Mouse (Mus musculus) MEL (cell line): ENCODE results near the gene Atp6v0a4. TPM values are rescaled to one million over a fixed set of nuclear protein-coding genes. Genes with fewer than 3 reads are reported as not detected.

ENCODE experiments used
- DNase-seq: peaks from one replicate; pipeline ENCODE4 v3.0.0; 2011; ENCODE audit warnings: low read depth, low spot score
- H3K27ac ChIP-seq: 2 replicates; pipeline ENCODE4 v1.5.1; 2012; ENCODE audit warnings: low read depth, mild to moderate bottlenecking, control low read depth, low read length, moderate library complexity; ENCODE audit not compliant: control insufficient read depth
- H3K27me3 ChIP-seq, 2 experiments: fragments of 150-350 bp in 1 of 2; sonication (generic) in 1 of 2; 2 replicates each; pipeline ENCODE4 v1.6.1; 2012; ENCODE audit warnings: low read length in 2 of 2, mild to moderate bottlenecking in 2 of 2, improper control_type of control experiment in 1 of 2, moderate library complexity in 1 of 2; ENCODE audit not compliant: insufficient read depth in 2 of 2, control insufficient read depth in 1 of 2
- H3K36me3 ChIP-seq, 2 experiments: 2 replicates each; pipeline ENCODE4 v1.6.1; 2012 to 2014; ENCODE audit warnings: low read length in 2 of 2, improper control_type of control experiment in 1 of 2, inconsistent platforms in 1 of 2, mild to moderate bottlenecking in 1 of 2; ENCODE audit not compliant: insufficient read depth in 2 of 2, control insufficient read depth in 1 of 2
- H3K4me1 ChIP-seq, 2 experiments: fragments of 150-350 bp in 1 of 2; sonication (generic) in 1 of 2; 2 replicates each; pipeline ENCODE4 v1.6.1; 2012; ENCODE audit warnings: low read length in 2 of 2, improper control_type of control experiment in 1 of 2, mild to moderate bottlenecking in 1 of 2; ENCODE audit not compliant: insufficient read depth in 2 of 2, control insufficient read depth in 1 of 2
- H3K4me3 ChIP-seq, 2 experiments: fragments of 150-350 bp in 1 of 2; sonication (generic) in 1 of 2; 2 replicates each; pipeline ENCODE4 v1.5.1; 2012; ENCODE audit warnings: low read depth in 2 of 2, low read length in 2 of 2, mild to moderate bottlenecking in 2 of 2, moderate library complexity in 2 of 2, control low read depth in 1 of 2, improper control_type of control experiment in 1 of 2; ENCODE audit not compliant: control insufficient read depth in 1 of 2, insufficient read depth in 1 of 2
- H3K79me2 ChIP-seq: 2 replicates; pipeline ENCODE4 v1.6.1; 2012; ENCODE audit warnings: mild to moderate bottlenecking, low read length, moderate library complexity; ENCODE audit not compliant: control insufficient read depth, poor library complexity, insufficient read depth
- H3K9ac ChIP-seq: 2 replicates; pipeline ENCODE4 v1.6.1; 2012; ENCODE audit warnings: low read depth, mild to moderate bottlenecking, control low read depth, low read length, moderate library complexity; ENCODE audit not compliant: control insufficient read depth, poor library complexity, severe bottlenecking
- H3K9me3 ChIP-seq: fragments of 150-350 bp; sonication (generic); replicated peaks from 2 replicates; pipeline ENCODE4 v1.6.1; 2012; ENCODE audit warnings: mild to moderate bottlenecking, low read length, improper control_type of control experiment, moderate library complexity; ENCODE audit not compliant: insufficient read depth
- BHLHE40 ChIP-seq: IDR thresholded peaks from 2 replicates; pipeline ENCODE4 v1.6.1; 2012; ENCODE audit warnings: low read depth, mild to moderate bottlenecking, inconsistent platforms, low read length, improper control_type of control experiment, borderline replicate concordance
- CHD2 ChIP-seq: IDR thresholded peaks from 2 replicates; pipeline ENCODE4 v1.6.1; 2011; ENCODE audit warnings: low read length, improper control_type of control experiment
- ELF1 ChIP-seq: IDR thresholded peaks from 2 replicates; pipeline ENCODE4 v1.6.1; 2014; ENCODE audit warnings: low read depth, mild to moderate bottlenecking, inconsistent platforms, low read length, improper control_type of control experiment, moderate library complexity
- EP300 ChIP-seq, 2 experiments: IDR thresholded peaks; 2 replicates each; pipeline ENCODE4 v1.6.1; 2011; ENCODE audit warnings: improper control_type of control experiment in 2 of 2, low read length in 2 of 2, low read depth in 1 of 2, mild to moderate bottlenecking in 1 of 2
- ETS1 ChIP-seq: IDR thresholded peaks from 2 replicates; pipeline ENCODE4 v1.6.1; 2012; ENCODE audit warnings: low read depth, mild to moderate bottlenecking, inconsistent platforms, low read length, improper control_type of control experiment, moderate library complexity
- GATA1 ChIP-seq: IDR thresholded peaks from 2 replicates; pipeline ENCODE4 v1.6.1; 2011; ENCODE audit warnings: low read depth, low read length, improper control_type of control experiment
- HCFC1 ChIP-seq: IDR thresholded peaks from 2 replicates; pipeline ENCODE4 v1.6.1; 2012; ENCODE audit warnings: low read depth, mild to moderate bottlenecking, inconsistent platforms, low read length, improper control_type of control experiment, moderate library complexity
- JUND ChIP-seq: IDR thresholded peaks from 2 replicates; pipeline ENCODE4 v1.6.1; 2011; ENCODE audit warnings: low read depth, mild to moderate bottlenecking, improper control_type of control experiment, low read length
- KAT2A ChIP-seq: conservative IDR thresholded peaks from 2 replicates; pipeline ENCODE4 v1.6.1; 2012; ENCODE audit warnings: low read depth, low read length, improper control_type of control experiment, inconsistent platforms
- MEF2A ChIP-seq: IDR thresholded peaks from 2 replicates; pipeline ENCODE4 v1.6.1; 2014; ENCODE audit warnings: low read depth, mild to moderate bottlenecking, inconsistent platforms, low read length, improper control_type of control experiment; ENCODE audit not compliant: poor library complexity, insufficient replicate concordance, severe bottlenecking; ENCODE audit errors: extremely low read depth
- MYC ChIP-seq: IDR thresholded peaks from 2 replicates; pipeline ENCODE4 v1.6.1; 2011; ENCODE audit warnings: low read depth, mild to moderate bottlenecking, low read length, improper control_type of control experiment, moderate library complexity
- NELFE ChIP-seq: IDR thresholded peaks from 2 replicates; pipeline ENCODE4 v1.6.1; 2011; ENCODE audit warnings: low read depth, low read length, improper control_type of control experiment
- NRF1 ChIP-seq: IDR thresholded peaks from 2 replicates; pipeline ENCODE4 v1.6.1; 2014; ENCODE audit warnings: low read depth, mild to moderate bottlenecking, inconsistent platforms, low read length, improper control_type of control experiment, moderate library complexity; ENCODE audit not compliant: poor library complexity, insufficient read depth, severe bottlenecking
- POLR2A ChIP-seq, 2 experiments: IDR thresholded peaks; 2 replicates each; pipeline ENCODE4 v1.6.1; 2011 to 2012; ENCODE audit warnings: low read length in 2 of 2, mild to moderate bottlenecking in 2 of 2, control low read depth in 1 of 2, improper control_type of control experiment in 1 of 2, low read depth in 1 of 2, moderate library complexity in 1 of 2; ENCODE audit not compliant: control insufficient read depth in 1 of 2, insufficient read depth in 1 of 2, poor library complexity in 1 of 2
- POLR2AphosphoS5 ChIP-seq: IDR thresholded peaks from 2 replicates; pipeline ENCODE4 v1.6.1; 2012; ENCODE audit warnings: low read depth, borderline replicate concordance, mild to moderate bottlenecking, inconsistent platforms, low read length, moderate library complexity, mixed read lengths
- RCOR1 ChIP-seq: IDR thresholded peaks from 2 replicates; pipeline ENCODE4 v1.6.1; 2012; ENCODE audit warnings: low read depth, mild to moderate bottlenecking, inconsistent platforms, low read length, improper control_type of control experiment
- TAL1 ChIP-seq: IDR thresholded peaks from 2 replicates; pipeline ENCODE4 v1.6.1; 2012; ENCODE audit warnings: mild to moderate bottlenecking, inconsistent platforms, low read length, moderate library complexity, mixed read lengths
- TBP ChIP-seq: IDR thresholded peaks from 2 replicates; pipeline ENCODE4 v1.8.0; 2011; ENCODE audit warnings: low read depth, low read length, improper control_type of control experiment
- UBTF ChIP-seq: IDR thresholded peaks from 2 replicates; pipeline ENCODE4 v1.6.1; 2012; ENCODE audit warnings: low read depth, mild to moderate bottlenecking, inconsistent platforms, low read length, improper control_type of control experiment, moderate library complexity, borderline replicate concordance; ENCODE audit not compliant: insufficient read depth
- USF1 ChIP-seq: IDR thresholded peaks from 2 replicates; pipeline ENCODE4 v1.6.1; 2014; ENCODE audit warnings: low read depth, mild to moderate bottlenecking, inconsistent platforms, low read length, improper control_type of control experiment, moderate library complexity
- ZC3H11A ChIP-seq: IDR thresholded peaks from 2 replicates; pipeline ENCODE4 v1.6.1; 2012; ENCODE audit warnings: low read depth, mild to moderate bottlenecking, inconsistent platforms, low read length, improper control_type of control experiment
- polyA plus RNA-seq, 2 experiments: library from polyadenylated mRNA; stranded (reverse) in 1 of 2; unstranded in 1 of 2; fragments of >175 nt in 1 of 2; fragments of >200 nt in 1 of 2; gene quantifications; 2 replicates each; pipeline versions ENCODE4 v1.2.1 to v1.2.4; 2012; ENCODE audit warnings: low replicate concordance in 2 of 2, low read depth in 1 of 2; ENCODE audit not compliant: insufficient read length in 2 of 2, insufficient read depth in 1 of 2, missing spikeins in 1 of 2
- total RNA-seq: library from RNA; depleted of rRNA; stranded (reverse); fragments of 300-350 nt; gene quantifications from 2 replicates; pipeline ENCODE4 v1.2.3, GENCODE M21; 2012

Atp6v0a4 gene
- total and polyA plus RNA-seq, 3 experiments: 0.12 TPM; not detected in 2

- Histone ChIP-seq H3K4me3 (no peak overlapping the region), H3K9ac (no peak overlapping the region), H3K4me1 (no peaks in the 10 kb centered on the region), H3K36me3 (no peaks in the 10 kb centered on the region), H3K27me3 (no peaks in the 10 kb centered on the region), H3K79me2 (no peaks in the 10 kb centered on the region), H3K9me3 (no peaks in the 10 kb centered on the region), H3K27ac (no peak overlapping the region)
- TF ChIP-seq TBP: no peak
- no peak for TF ChIP-seq ZC3H11A
- no peak for TF ChIP-seq UBTF
- TF ChIP-seq EP300 (IDR thresholded peaks at IDR 0.05; ENCODE audit: low read depth in 1 of 2, low read length in 2 of 2): no peak
- no peak for TF ChIP-seq BHLHE40
- no peak for DNase-seq
Observed at GRCm38 (mm10) chr6:38094701-38095100, 29.7 kb downstream of the Atp6v0a4 start.

DNA sequence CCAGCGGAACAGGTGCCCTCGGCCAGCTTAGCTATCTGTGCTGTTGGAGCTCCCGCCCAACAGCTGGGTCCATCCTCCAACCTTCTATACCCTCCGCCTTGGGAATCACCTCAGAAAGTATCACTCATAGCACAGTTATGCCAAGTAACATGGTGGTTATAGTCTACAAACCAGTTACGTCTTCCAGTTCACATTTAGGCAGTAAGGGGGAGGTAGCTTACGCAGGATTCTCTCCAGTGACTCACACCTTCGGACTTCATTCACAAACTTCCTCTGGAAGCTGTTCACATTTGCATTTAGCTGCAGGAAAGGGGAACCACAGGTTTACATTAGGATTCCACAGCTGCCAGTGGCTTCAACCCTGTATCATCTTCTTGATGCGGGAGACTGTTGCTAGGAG is 31.8 kb downstream of the Atp6v0a4 start:
- no peak for TF ChIP-seq JUND
- no peak for TF ChIP-seq NRF1
- TF ChIP-seq NELFE: no peak
- TF ChIP-seq MYC: no peak
- TF ChIP-seq TAL1: no peak
- no peak for TF ChIP-seq EP300 (IDR thresholded peaks at IDR 0.05; ENCODE audit: low read depth in 1 of 2, low read length in 2 of 2)
- TF ChIP-seq POLR2AphosphoS5: no peak
- no peak for TF ChIP-seq ETS1
- TF ChIP-seq ELF1: no peak
- TF ChIP-seq RCOR1: no peak
- TF ChIP-seq HCFC1: no peak
- TF ChIP-seq POLR2A (IDR thresholded peaks at IDR 0.05; ENCODE audit: control insufficient read depth in 1 of 2, insufficient read depth in 1 of 2, low read depth in 1 of 2, low read length in 2 of 2, poor library complexity in 1 of 2): no peak
- TF ChIP-seq KAT2A: no peak
- TF ChIP-seq MEF2A: no peak
- TF ChIP-seq GATA1: no peak
- no peak for TF ChIP-seq USF1
- no peak for TF ChIP-seq CHD2
- no peaks in the 10 kb centered on the region for H3K27me3 ChIP-seq
- no peak for DNase-seq
- no peaks in the 10 kb centered on the region for H3K36me3 ChIP-seq
- H3K27ac ChIP-seq: no peak overlapping the region
- H3K9ac ChIP-seq: no peak overlapping the region
- H3K4me1 ChIP-seq: no peaks in the 10 kb centered on the region
- H3K4me3 ChIP-seq: no peak overlapping the region
- no peaks in the 10 kb centered on the region for H3K9me3 ChIP-seq
- H3K79me2 ChIP-seq: no peaks in the 10 kb centered on the region
